Mouse (Mus musculus): ENCODE measurements around the gene Soat1.
"Not testable (repeated sequence)": the region's sequence is repeated elsewhere in the genome, so short reads cannot be mapped to it uniquely, and the experiment has no call there.

Soat1 gene

GRCm38 (mm10) chr1:156432498-156432897 is 41.6 kb downstream of the Soat1 start:
- DNase-seq (ENCODE audit: extremely low spot score, low read depth, low spot score) = no peak

DNA sequence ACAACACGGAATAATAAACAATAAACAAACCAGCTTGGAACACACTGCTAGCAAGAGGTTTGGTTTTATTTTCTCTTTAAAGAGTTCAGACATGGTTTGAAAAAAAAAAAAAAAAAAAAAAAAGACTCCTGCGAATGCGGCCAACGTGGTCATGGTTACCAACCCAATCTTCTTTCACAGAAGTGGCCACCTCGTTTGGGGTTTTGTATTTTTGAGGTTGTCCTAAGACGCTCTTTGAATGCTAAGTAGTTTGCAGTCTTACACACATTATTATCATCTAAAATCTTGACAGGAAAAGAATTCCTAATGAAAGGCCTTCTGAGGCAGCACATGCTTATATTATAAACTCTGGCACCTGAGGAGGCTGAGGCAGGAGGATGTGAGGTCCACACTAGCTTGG is 45.7 kb downstream of the Soat1 start:
- no peak for DNase-seq (ENCODE audit: extremely low spot score, low read depth, low spot score)

- no peak for DNase-seq (ENCODE audit: extremely low spot score, low read depth, low spot score)
Observed at GRCm38 (mm10) chr1:156425746-156426145, 48.4 kb downstream of the Soat1 start.

GRCm38 (mm10) chr1:156424054-156424453 is 50.1 kb downstream of the Soat1 start:
- DNase-seq (ENCODE audit: extremely low spot score, low read depth, low spot score) = no peak

DNA sequence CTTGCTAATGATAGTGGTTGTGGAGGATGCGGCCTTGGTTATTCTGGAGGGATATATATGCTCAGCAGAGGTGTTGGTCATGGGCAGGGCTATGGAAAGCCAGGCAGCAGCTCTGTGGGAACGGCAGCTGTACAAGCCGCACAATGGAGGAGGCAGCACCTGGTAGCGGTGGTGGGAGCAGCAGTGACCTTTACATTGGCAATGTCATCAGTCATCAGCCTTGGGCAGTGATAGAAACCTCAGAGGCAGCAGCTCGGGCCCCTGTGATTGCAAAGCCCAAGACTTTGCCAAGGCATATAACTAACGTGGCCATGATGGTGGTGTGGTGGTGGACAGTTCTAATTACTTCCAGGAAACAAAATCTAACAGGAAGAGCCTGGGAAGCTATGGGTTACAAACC is 50.6 kb downstream of the Soat1 start:
- no peak for DNase-seq (ENCODE audit: extremely low spot score, low read depth, low spot score)

DNA sequence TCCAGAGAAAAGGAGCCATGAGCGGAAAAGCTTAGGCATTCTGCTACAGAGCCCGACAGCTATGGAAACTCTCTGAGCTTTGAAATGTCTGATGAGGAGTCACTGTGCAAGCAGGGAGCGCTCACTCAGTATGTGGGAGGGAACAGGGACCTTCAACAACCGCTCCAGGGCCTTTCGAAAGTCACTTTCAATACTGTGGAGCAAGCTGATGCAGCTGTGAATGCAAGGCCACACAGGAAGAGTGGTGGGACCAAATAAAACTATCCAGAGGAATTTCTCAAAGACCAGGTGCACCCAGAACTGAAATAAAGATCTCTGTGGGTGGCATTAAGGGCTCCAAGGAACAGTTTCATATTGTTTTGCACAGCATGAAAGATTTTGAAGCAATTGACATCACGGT is 51.3 kb downstream of the Soat1 start:
- DNase-seq (ENCODE audit: extremely low spot score, low read depth, low spot score) = no peak

- DNase-seq (ENCODE audit: extremely low spot score, low read depth, low spot score) = peak; percentile 71
Observed at GRCm38 (mm10) chr1:156420671-156421297, 53.3 kb downstream of the Soat1 start, which contains the start of gene Axdnd1. Gene Axdnd1, minus strand, starts transcription at chr1:156421159.

DNA sequence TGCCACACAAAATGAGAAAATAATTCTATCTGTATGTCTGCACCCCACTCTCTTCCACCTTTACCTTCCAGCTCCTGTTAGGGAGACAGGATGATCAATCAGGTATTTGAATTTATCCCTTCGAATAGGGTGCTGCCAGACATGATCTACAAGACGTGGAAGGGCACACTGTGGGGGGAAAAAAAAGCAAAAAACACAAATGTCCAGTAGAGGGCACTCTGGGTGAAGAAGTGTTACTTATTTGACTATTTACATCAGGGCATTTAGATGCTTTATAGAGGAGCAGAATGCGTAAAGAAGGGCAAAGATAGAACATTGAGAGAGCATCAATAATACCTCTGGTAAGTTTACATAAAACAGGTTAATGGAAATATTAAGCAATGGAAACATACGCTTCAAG is 56.0 kb downstream of the Soat1 start:
- peak; percentile 18 for DNase-seq (ENCODE audit: extremely low spot score, low read depth, low spot score)

GRCm38 (mm10) chr1:156408521-156408920 is 65.6 kb downstream of the Soat1 start:
- no peak for DNase-seq (ENCODE audit: extremely low spot score, low read depth, low spot score)

GRCm38 (mm10) chr1:156408004-156408403 is 66.1 kb downstream of the Soat1 start:
- no peak for DNase-seq (ENCODE audit: extremely low spot score, low read depth, low spot score)

DNA sequence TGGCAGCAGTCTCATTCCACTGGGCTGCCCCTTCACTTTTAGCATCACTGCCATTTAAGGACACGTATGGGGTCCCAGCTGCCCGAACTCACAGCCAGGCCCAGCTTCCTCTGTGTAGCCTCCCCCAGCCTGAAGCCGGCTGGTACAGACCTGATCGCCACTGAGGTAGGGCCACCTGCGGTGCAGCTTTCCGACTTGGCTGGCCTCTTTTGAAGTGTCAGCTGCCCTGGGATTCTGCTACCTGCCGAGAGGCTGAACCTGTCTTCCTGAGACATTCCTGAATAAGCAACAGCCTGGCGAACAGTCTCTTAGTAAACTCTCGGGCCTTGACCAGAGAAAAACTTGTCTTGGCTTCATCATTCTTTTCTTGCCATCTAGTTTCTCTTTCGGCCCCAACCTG is 70.9 kb downstream of the Soat1 start:
- no peak for DNase-seq (ENCODE audit: extremely low spot score, low read depth, low spot score)

GRCm38 (mm10) chr1:156402491-156402890 is 71.6 kb downstream of the Soat1 start:
- no peak for DNase-seq (ENCODE audit: extremely low spot score, low read depth, low spot score)

DNA sequence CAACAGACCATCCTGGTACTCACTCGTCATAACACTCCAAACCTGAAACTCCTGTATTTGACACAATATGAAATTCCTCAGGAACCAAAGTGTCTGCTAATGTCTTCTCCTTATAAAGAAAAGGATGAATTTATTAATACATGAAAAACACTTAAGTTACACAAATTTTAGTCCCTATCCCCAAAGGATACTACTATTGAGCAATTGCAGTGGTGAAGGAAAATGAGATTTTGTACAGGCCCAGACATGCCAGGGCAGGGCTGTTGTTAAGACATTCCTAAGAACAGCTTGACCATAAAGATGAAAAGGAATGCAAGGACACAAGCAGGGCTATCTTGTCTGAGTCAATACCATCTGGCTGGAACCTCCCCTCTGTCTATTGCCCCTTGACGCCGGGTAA is 74.0 kb downstream of the Soat1 start:
- DNase-seq (ENCODE audit: extremely low spot score, low read depth, low spot score) = not testable (repeated sequence)

DNA sequence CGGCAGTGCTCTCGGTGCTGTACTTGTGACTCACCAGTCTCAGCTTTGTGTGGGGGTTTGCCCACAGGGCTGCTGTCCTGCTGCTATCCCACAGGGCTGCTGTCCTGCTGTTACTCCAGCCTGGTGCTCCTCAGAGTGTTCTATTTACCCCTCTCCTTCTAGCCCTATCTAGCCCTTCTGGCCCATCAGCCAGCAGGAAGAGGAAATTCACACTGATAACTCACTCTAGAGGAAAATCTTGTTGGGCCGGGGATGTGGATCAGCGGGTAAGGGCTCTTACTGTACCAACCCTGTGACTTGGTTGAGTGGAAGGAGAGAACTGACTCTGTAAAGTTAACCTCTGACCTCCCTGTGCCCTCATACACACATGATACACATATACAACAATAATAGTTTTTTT is 81.0 kb downstream of the Soat1 start:
- DNase-seq (ENCODE audit: extremely low spot score, low read depth, low spot score) = no peak

- no peak for DNase-seq (ENCODE audit: extremely low spot score, low read depth, low spot score)
Observed at GRCm38 (mm10) chr1:156386880-156387279, 87.3 kb downstream of the Soat1 start.

GRCm38 (mm10) chr1:156386232-156386631 is 87.9 kb downstream of the Soat1 start:
- DNase-seq (ENCODE audit: extremely low spot score, low read depth, low spot score) = no peak

DNA sequence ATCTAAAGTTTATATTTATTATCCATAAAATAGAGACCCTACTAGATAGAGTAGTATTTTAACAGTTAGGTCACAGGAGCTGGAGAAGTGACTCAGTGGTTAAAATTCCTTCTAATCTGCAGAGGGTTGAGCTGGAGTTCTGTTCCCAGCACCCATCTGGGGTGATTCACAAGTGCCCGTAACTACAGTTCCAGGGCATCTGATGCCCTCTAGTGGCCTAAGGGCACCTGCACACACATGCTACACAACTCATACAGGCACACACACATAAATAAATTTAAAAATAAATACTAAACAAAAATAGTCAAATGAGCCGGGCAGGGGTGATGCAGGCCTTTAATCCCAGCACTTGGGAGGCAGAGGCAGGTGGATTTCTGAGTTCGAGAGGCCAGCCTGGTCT is 92.9 kb downstream of the Soat1 start:
- DNase-seq (ENCODE audit: extremely low spot score, low read depth, low spot score) = no peak
